Mouse (Mus musculus) erythroblast, embryonic 14.5 days (primary cell): ENCODE measurements around the gene Arnt2.

ENCODE experiments used
- GATA1 ChIP-seq: IDR thresholded peaks from 2 replicates; pipeline ENCODE4 v1.6.1; 2012; ENCODE audit warnings: low read length, inconsistent platforms, mixed read lengths
- TAL1 ChIP-seq: IDR thresholded peaks from 3 replicates; pipeline ENCODE4 v1.6.1; 2012; ENCODE audit warnings: low read length, inconsistent platforms, mixed read lengths

- TF ChIP-seq TAL1 (no peak), GATA1 (no peak)
Measured at GRCm38 (mm10) chr7:84341001-84341400, 69.0 kb downstream of the Arnt2 start.
